ENCODE assay signal across 7 mouse cellular contexts in genomic region chr2:14602788-14603187, GRCm38 (mm10). TPM values are rescaled to one million over a fixed set of nuclear protein-coding genes. Genes with fewer than 3 reads are reported as not detected.
DNase-seq lines count a peak whose midpoint lies in the region; ATAC-seq and TF ChIP-seq lines count a peak whose summit lies in the region.

Cacnb2 (plus strand) TSS chr2:14603088.

- H3ac ChIP-seq in C2C12 (ENCODE audit: control insufficient read depth, insufficient read length, low read depth): peak within 1 kb of the TSS; percentile 75

- no peak within 1 kb of the TSS for H3K9ac ChIP-seq in CH12.LX (ENCODE audit: insufficient read depth, low read depth)
- H3K9ac ChIP-seq in forebrain, postnatal 0 days: peak within 1 kb of the TSS; percentile 70
- H3K9ac ChIP-seq in neural tube, embryonic 12.5 days: peak within 1 kb of the TSS; percentile 54; the same call in 1 of the 2 replicates

- TF ChIP-seq CTCF in C2C12 (IDR thresholded peaks at IDR 0.05; ENCODE audit: control insufficient read depth, insufficient read depth, insufficient read length): no peak
- no peak for TF ChIP-seq CTCF in CH12.LX (conservative IDR thresholded peaks at IDR 0.05 in 1 of 2, IDR thresholded peaks at IDR 0.05 in 1 of 2; ENCODE audit: low read depth in 2 of 2, low read length in 2 of 2)
- TF ChIP-seq CTCF in forebrain, postnatal 0 days (IDR thresholded peaks at IDR 0.05; ENCODE audit: low read depth): no peak

- H3K79me2 ChIP-seq in C2C12 (ENCODE audit: control insufficient read depth, insufficient read depth) (peaks cover 36% of the 10 kb centered on the region), CH12.LX (replicated peaks; ENCODE audit: control insufficient read depth, extremely low read depth, insufficient read depth, poor library complexity, severe bottlenecking) (no peaks in the 10 kb centered on the region)

- no peak within 1 kb of the TSS for H3K27ac ChIP-seq in CH12.LX (ENCODE audit: insufficient read depth, low read depth)
- H3K27ac ChIP-seq in forebrain, postnatal 0 days (ENCODE audit: low read depth, low read length): no peak within 1 kb of the TSS
- H3K27ac ChIP-seq in neural tube, embryonic 12.5 days: no peak within 1 kb of the TSS

- H3K4me3 ChIP-seq in C2C12 (ENCODE audit: insufficient read depth, poor library complexity, severe bottlenecking): peak within 1 kb of the TSS; percentile 66
- peak within 1 kb of the TSS in 2 of 3 experiments; percentile 40 to 58 for H3K4me3 ChIP-seq in CH12.LX (replicated peaks in 1 of 3; ENCODE audit: low read depth in 2 of 3, low read length in 2 of 3, poor library complexity in 1 of 3)
- H3K4me3 ChIP-seq in forebrain, postnatal 0 days (ENCODE audit: low read depth, low read length): peak within 1 kb of the TSS; percentile 68
- H3K4me3 ChIP-seq in neural tube, embryonic 12.5 days: peak within 1 kb of the TSS; percentile 56

- in situ Hi-C loops in CH12.LX (cut with MboI; ENCODE audit: low pct_ligation_motif_present, low pct_unique_long_range_greater_than_20kb, low sequenced_read_pairs): no loop called here

- H3K4me1 ChIP-seq in CH12.LX (ENCODE audit: control insufficient read depth in 1 of 2, insufficient read depth in 2 of 2): peaks cover 4 to 14% of the 10 kb centered on the region in 2 experiments; a peak in 2 of 4 replicates
- 0 out of 2 replicates have a peak, but pooled peaks cover 6% of the 10 kb centered on the region for H3K4me1 ChIP-seq in forebrain, postnatal 0 days (ENCODE audit: insufficient read depth)
- H3K4me1 ChIP-seq in neural tube, embryonic 12.5 days: peaks cover 13% of the 10 kb centered on the region

- WGBS in forebrain, postnatal 0 days: 44% methylated on average over 3 of the region's 3 CpGs
- 68% methylated on average over 3 of the region's 3 CpGs for WGBS in neural tube, embryonic 12.5 days

- no peak for DNase-seq in CH12.LX (ENCODE audit: extremely low read depth)
- no peak for DNase-seq in forebrain, postnatal 0 days
- no peak for DNase-seq in layer of hippocampus, postnatal 25 days (ENCODE audit: extremely low spot score in 1 of 2, low spot score in 1 of 2)
- no peak for DNase-seq in frontal cortex, postnatal 14 days (ENCODE audit: low spot score in 2 of 2)
- DNase-seq in cerebellum, adult 9-11 months: no peak

- TF ChIP-seq RAD21 in CH12.LX (IDR thresholded peaks at IDR 0.05; ENCODE audit: low read depth, low read length): no peak

- dilution Hi-C loops in CH12.LX (cut with MboI; ENCODE audit: extremely low pct_ligation_motif_present, extremely low pct_unique_long_range_greater_than_20kb, low sequenced_read_pairs): no loop called here

- no peak for ATAC-seq in forebrain, postnatal 0 days
- no peak for ATAC-seq in neural tube, embryonic 12.5 days (ENCODE audit: low FRiP score, low read depth)

- peak within 1 kb of the TSS; percentile 88 for H3K4me2 ChIP-seq in CH12.LX (ENCODE audit: insufficient read depth, low read depth, poor library complexity, severe bottlenecking)
- H3K4me2 ChIP-seq in forebrain, postnatal 0 days (ENCODE audit: low read depth): peak within 1 kb of the TSS; percentile 93
- H3K4me2 ChIP-seq in neural tube, embryonic 12.5 days (replicated peaks): peak within 1 kb of the TSS; percentile 96

- H3K79me3 ChIP-seq in C2C12 (ENCODE audit: low read depth): peaks cover 18% of the 10 kb centered on the region

- TF ChIP-seq EP300 in CH12.LX (IDR thresholded peaks at IDR 0.05; ENCODE audit: low read length): no peak

- no peak for TF ChIP-seq POLR2A in CH12.LX (IDR thresholded peaks at IDR 0.05; ENCODE audit: low read depth, low read length)

- H3K27me3 ChIP-seq in C2C12 (ENCODE audit: control insufficient read depth, insufficient read depth, insufficient read length) (no peaks in the 10 kb centered on the region), CH12.LX (replicated peaks) (peaks cover 2% of the 10 kb centered on the region)
- H3K27me3 ChIP-seq in forebrain, postnatal 0 days (ENCODE audit: insufficient read depth, low read length): no peaks in the 10 kb centered on the region
- peaks cover 37% of the 10 kb centered on the region for H3K27me3 ChIP-seq in neural tube, embryonic 12.5 days (replicated peaks)

- H3K36me3 ChIP-seq in C2C12 (ENCODE audit: control insufficient read depth, insufficient read depth): no peaks in the 10 kb centered on the region
- H3K36me3 ChIP-seq in CH12.LX (replicated peaks in 1 of 2; ENCODE audit: control insufficient read depth in 1 of 2, insufficient read depth in 1 of 2, low read length in 1 of 2): no peaks in the 10 kb centered on the region
- H3K36me3 ChIP-seq in forebrain, postnatal 0 days (ENCODE audit: insufficient read depth): no peaks in the 10 kb centered on the region
- no peaks in the 10 kb centered on the region for H3K36me3 ChIP-seq in neural tube, embryonic 12.5 days

- H3K9me3 ChIP-seq in CH12.LX (replicated peaks; ENCODE audit: low read length): no peaks in the 10 kb centered on the region
- H3K9me3 ChIP-seq in forebrain, postnatal 0 days (ENCODE audit: low read length): no peaks in the 10 kb centered on the region
- no peaks in the 10 kb centered on the region for H3K9me3 ChIP-seq in neural tube, embryonic 12.5 days

TF ChIP-seq in C2C12, 6 proteins besides CTCF, POLR2A, EP300 and RAD21:
- TF ChIP-seq MYOG (IDR thresholded peaks at IDR 0.05; ENCODE audit: control insufficient read depth, extremely low read depth, insufficient read length): no peak
- TF ChIP-seq CEBPB (IDR thresholded peaks at IDR 0.05; ENCODE audit: low read depth): no peak
- TF ChIP-seq MYOD1 (IDR thresholded peaks at IDR 0.05; ENCODE audit: control insufficient read depth, insufficient read length, low read depth): no peak
- TF ChIP-seq FOSL1 (IDR thresholded peaks at IDR 0.05; ENCODE audit: insufficient read depth, low read length, poor library complexity, severe bottlenecking): no peak
- TF ChIP-seq USF1 (IDR thresholded peaks at IDR 0.05; ENCODE audit: low read depth): no peak
- TF ChIP-seq MAX (IDR thresholded peaks at IDR 0.05): no peak

TF ChIP-seq in CH12.LX, 34 proteins besides CTCF, POLR2A, EP300 and RAD21:
- no peak for TF ChIP-seq SIN3A (IDR thresholded peaks at IDR 0.05; ENCODE audit: low read length)

RNA-seq across cellular contexts. Expression of gene Cacnb2, which starts in this region (rescaled TPM):
- polyA plus RNA-seq in C2C12 (2012; fragmentation: generic; extraction: Trizol): 2.4 TPM
- 0.25 and 0.42 TPM in 2 replicates for total RNA-seq in CH12.LX (2012; rRNA removed)
- 0.93 and 1.2 TPM in 2 replicates for total RNA-seq in CH12.LX (2014; rRNA removed)
- 2.0 and 2.8 TPM in 2 replicates for polyA plus RNA-seq in CH12.LX (2012; ENCODE audit: insufficient read length, low read depth)
- total RNA-seq in forebrain, postnatal 0 days (2014; rRNA removed): 17.4 and 20.4 TPM in 2 replicates
- polyA plus RNA-seq in forebrain, postnatal 0 days (2015; fragmentation: Nextera tagmentation; extraction: Ambion mirVana): 2.0 and 4.8 TPM in 2 replicates
- total RNA-seq in layer of hippocampus, postnatal 25 days (2021): 10 to 100 TPM; 78.8 to 85.3 TPM
- polyA plus RNA-seq in neural tube, embryonic 12.5 days (2016; fragmentation: Nextera tagmentation; extraction: Ambion mirVana): 1.7 and 2.0 TPM in 2 replicates
